Mouse (Mus musculus): ENCODE measurements around the gene Primpol.

Primpol gene

GRCm38 (mm10) chr8:46616879-46617689 lies at the start of gene Primpol, which contains the start of gene Casp3:
Gene Primpol (minus strand): TSS chr8:46617212.
Gene Casp3 (plus strand): TSS chr8:46617291.
- DNase-seq (ENCODE audit: low spot score) = peak; percentile 99

DNA sequence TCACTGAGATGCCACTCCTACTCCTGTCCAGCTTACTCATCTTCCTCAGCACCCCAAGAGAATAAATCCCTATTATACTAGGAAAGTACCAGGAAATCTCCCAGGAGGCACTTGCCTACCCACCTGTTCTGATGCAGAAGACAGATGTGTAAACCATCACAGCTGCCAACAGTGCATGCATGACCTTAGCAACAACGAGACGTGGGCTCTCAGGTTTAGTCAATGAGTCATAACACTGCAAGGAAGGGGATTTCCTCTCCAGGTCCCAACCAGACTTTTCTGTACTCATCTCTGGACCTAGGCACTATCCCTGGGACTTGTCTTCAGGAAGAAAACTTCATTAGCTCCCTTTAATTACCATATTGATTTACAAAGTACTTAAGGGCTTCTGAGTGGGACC lies 38.9 kb upstream of the Primpol start:
- DNase-seq (ENCODE audit: low spot score) = no peak

DNA sequence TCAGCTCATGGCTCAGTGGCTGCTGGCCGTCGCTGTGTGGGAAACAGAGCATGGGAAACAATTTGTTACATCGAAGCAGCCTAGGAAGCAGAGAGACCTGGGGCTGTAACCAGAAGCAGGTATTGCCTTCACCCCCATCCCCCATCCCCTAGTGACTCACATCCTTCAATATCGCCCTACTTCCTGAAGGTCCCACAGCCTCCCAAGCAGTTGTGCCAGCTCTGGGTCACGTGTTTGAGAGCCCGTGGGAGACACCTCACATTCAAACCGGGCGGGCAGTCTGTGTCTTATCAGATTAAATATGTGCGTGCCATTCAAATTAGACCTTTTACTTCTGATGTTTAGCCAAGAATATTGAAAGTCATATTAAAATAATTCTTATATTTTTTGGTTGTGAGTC lies 34.9 kb upstream of the Primpol start:
- DNase-seq (ENCODE audit: low spot score) = peak; percentile 41

DNA sequence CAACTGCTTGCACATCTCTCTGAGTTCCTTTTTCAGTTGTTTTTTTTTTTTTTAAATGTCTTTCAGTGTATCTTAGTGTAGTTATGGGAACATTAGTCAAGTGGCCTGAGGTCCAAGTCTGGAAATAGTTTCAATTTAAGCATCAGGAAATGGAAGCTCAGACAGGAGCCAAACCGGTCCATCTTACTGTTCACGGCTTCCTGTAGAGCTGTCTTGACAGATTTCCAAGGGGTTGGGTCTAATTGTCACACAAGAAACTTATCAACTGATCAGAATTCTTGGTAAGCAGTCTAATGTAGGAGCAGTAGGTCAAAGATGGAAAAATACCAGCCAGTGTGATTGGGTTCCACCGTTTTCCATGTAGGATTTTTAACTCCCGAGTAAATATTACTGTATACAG lies 31.4 kb upstream of the Primpol start:
- no peak for DNase-seq (ENCODE audit: low spot score)

- no peak for DNase-seq (ENCODE audit: low spot score)
These were observed 24.3 kb upstream of the Primpol start for GRCm38 (mm10) chr8:46641272-46641671.

- DNase-seq (ENCODE audit: low spot score) = no peak
These were observed 22.8 kb upstream of the Primpol start for GRCm38 (mm10) chr8:46639852-46640251.

DNA sequence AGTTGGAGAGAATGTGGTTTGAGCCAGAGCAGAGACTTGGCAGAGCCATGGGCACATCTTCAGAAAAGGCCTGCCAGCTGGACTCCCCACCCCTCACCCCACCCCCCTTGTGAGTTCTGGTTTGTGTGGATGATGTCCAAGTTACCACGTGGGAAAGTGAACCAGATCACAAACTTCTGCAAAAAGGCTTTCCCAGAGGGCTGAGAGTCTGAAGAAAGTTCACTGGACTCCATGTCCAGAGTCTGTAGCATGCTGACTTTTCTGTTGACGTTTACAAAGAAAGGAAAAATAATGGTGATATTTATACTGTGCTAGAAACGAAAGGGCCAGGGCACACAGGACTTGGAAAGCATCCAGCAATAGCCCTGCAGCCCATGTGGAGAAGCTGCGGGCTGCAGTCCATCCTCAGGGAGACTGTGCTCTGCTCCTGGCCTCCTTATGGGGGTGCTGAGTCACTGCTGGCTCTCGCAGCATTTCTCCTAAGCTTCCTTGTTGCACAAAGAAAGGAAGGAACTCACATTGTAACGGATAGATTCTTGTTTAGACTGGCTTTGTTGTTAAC lies 22.1 kb upstream of the Primpol start:
- no peak for DNase-seq (ENCODE audit: low spot score)

DNA sequence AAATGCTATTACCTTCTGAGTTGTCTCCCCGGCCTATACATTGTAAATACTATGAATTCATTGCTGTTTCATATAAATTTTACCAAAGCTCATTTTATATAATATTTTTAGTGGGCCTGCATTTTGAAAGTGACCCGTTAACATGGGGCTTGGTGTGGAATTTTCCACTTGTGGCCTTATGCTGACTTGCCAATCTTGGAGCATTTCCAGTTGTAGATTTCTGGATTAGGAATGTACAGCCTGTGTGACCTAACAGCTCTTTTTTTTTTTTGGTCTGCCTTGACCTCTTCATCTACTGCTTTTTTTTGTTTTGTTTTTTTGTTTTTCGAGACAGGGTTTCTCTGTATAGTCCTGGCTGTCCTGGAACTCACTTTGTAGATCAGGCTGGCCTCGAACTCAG lies 13.9 kb upstream of the Primpol start:
- DNase-seq (ENCODE audit: low spot score) = no peak

DNA sequence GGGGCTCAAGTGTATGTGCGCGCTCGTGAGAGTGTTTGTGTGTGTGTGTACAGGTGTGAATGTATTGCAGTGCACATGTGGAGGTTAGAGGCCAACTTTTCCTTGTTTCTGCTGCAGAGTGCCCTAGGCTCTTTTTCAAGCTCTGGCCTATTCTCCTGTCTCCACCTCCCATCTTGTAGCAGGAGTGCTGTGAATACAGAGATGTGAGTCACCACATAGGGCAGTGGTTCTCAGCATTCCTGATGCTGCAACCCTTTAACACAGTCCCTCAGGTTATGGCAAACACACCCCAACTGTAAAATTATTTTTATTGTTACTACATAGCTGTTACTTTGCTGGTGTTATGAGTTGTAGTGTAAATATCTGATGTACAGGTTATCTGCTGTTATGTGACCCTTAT lies 13.4 kb upstream of the Primpol start:
- DNase-seq (ENCODE audit: low spot score) = no peak

GRCm38 (mm10) chr8:46628645-46629044 lies 11.6 kb upstream of the Primpol start:
- no peak for DNase-seq (ENCODE audit: low spot score)

DNA sequence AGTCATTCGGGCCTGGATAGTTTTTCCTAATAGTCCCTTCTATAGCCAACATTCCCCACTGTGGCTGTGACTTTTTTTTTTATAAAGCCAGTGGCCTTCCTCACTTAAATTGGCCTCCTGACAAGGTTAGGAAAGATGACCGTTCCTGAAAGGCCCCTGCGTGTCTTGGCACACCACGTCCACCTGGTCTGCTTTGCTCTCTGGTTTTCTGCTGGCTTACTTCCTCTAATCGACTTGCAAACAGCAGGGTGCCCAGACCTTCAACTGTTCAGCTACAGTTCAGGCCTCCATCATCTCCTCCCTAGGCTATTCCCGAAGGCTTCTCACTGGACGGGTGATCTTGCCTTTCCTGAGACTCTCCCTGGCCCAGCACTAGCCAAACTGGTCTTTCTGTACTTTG lies 10.9 kb upstream of the Primpol start:
- no peak for DNase-seq (ENCODE audit: low spot score)

DNA sequence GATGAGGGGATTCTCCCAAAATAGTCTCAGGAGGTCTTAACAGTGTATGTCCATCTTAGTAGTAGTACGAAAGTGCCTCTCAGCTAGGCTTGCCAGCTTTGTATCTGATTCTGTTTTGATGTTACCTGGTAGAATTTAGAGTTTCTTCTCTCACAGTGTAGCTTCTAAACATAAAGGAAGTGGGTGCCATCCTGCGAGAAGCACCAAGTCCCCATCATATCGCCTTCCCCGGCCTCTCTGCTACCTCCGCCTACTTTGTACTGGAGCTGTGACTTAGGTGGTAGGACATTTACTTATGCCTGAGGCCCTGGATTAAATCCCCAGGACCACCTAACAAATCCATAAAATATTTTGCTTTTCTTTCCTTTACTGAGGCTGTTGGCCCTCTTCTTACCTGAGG lies 9.6 kb upstream of the Primpol start:
- no peak for DNase-seq (ENCODE audit: low spot score)

GRCm38 (mm10) chr8:46625166-46625565 lies 8.2 kb upstream of the Primpol start:
- DNase-seq (ENCODE audit: low spot score) = no peak

GRCm38 (mm10) chr8:46622446-46623270 lies 5.6 kb upstream of the Primpol start:
- no peak for DNase-seq (ENCODE audit: low spot score)

DNA sequence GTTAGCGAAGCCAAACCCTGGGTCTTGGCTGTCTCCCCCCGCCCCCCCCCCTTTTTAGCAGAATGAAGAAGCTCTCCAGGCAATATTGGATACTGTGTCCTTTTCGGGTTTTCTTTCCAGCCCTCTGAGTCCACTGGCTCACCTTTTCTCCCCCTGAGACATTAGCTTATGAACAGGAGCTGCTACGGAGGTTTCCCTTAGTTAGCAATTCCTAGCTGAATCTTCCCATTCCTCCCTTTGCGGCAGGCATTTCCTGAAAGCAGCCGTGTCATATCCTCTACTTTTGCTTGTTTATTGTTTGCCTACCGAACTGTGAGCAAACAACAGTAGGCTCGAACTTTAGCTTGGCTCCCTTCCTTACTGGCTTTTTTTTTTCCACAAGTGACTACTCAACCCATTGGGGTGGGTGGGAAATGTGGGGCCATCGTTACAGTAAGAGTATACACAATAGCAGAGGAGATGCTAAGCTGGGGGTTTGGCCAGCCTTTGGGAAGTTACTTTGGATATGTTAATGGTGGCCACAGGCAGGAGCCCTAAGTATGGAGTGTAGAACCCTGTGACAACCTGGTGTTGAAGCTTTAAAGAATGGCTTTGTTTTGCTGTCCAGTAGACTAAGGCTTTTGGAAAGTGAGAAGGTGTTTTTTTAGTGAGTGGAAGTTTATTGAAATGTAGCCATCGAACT lies 1.8 kb upstream of the Primpol start:
- DNase-seq (ENCODE audit: low spot score) = no peak

- peak; percentile 61 for DNase-seq (ENCODE audit: low spot score)
These were observed 943 bp upstream of the Primpol start for GRCm38 (mm10) chr8:46617690-46618620.

GRCm38 (mm10) chr8:46615936-46616335 lies 1.1 kb downstream of the Primpol start:
- no peak for DNase-seq (ENCODE audit: low spot score)

- DNase-seq (ENCODE audit: low spot score) = no peak
These were observed 3.6 kb downstream of the Primpol start for GRCm38 (mm10) chr8:46613377-46613776.

GRCm38 (mm10) chr8:46612913-46613312 lies 4.1 kb downstream of the Primpol start:
- DNase-seq (ENCODE audit: low spot score) = no peak

- DNase-seq (ENCODE audit: low spot score) = no peak
These were observed 5.5 kb downstream of the Primpol start for GRCm38 (mm10) chr8:46611557-46611956.

GRCm38 (mm10) chr8:46606930-46607329 lies 10.1 kb downstream of the Primpol start:
- DNase-seq (ENCODE audit: low spot score) = no peak
